Mouse (Mus musculus) right cerebral cortex, adult 18-20 months (tissue): ENCODE results near the gene B3galt5.

ENCODE experiments used
- DNase-seq: peaks from one replicate; pipeline ENCODE4 v3.0.0; 2022; ENCODE audit warnings: mixed read lengths

The B3galt5 gene

DNA sequence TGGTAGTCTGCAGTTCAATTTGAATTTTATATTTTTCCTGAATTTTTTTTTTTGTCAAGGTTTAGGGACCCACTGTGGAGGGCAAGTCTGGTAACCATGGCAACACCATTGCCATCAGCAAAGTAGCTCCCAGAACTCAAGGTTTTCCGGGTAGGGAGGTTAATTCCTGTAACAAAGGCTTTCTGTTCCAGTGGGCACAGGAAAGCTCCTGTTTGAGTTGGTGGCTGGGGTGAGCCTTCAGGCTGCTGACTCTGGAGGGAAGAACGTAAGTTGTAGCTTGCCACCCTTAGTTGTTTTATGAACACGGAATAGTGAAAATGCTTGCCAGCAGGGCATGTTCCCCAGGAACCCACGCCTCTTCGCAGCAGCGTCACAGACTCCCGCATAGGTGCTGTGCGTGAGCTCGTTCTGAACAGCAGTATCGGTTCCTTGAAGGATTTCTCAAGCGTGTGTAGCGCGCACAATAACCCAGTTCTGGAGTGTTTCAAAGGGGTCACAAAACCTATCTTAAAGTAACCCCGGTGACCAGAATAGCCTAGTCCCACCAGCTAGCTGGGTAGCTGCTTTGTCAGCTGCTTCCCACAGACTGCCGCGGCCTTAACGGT, at the start of gene B3galt5:
Gene B3galt5 (plus strand): TSS at position 436 of the 605 bp plus-strand sequence.
- DNase-seq: peak; percentile 25

DNA sequence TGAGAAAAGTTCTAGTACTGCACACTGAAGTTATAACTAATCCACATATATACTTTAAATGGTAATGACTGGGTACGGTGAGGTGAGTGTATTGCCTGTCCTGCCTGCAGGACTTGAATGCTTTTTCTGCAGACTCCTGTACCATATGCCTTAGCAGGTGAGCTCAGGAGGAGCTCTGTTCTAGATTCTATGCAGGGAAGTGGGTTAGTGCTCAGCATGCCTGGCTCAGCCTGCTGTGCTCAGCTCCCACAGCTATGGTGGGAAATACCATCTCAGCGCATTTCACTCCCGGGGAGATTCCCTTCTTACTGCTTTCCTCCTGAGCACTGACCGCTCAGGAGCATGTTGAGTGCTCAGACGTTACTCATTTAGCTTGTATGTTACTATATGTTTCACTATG, 48.0 kb upstream of the B3galt5 start:
- no peak for DNase-seq

DNA sequence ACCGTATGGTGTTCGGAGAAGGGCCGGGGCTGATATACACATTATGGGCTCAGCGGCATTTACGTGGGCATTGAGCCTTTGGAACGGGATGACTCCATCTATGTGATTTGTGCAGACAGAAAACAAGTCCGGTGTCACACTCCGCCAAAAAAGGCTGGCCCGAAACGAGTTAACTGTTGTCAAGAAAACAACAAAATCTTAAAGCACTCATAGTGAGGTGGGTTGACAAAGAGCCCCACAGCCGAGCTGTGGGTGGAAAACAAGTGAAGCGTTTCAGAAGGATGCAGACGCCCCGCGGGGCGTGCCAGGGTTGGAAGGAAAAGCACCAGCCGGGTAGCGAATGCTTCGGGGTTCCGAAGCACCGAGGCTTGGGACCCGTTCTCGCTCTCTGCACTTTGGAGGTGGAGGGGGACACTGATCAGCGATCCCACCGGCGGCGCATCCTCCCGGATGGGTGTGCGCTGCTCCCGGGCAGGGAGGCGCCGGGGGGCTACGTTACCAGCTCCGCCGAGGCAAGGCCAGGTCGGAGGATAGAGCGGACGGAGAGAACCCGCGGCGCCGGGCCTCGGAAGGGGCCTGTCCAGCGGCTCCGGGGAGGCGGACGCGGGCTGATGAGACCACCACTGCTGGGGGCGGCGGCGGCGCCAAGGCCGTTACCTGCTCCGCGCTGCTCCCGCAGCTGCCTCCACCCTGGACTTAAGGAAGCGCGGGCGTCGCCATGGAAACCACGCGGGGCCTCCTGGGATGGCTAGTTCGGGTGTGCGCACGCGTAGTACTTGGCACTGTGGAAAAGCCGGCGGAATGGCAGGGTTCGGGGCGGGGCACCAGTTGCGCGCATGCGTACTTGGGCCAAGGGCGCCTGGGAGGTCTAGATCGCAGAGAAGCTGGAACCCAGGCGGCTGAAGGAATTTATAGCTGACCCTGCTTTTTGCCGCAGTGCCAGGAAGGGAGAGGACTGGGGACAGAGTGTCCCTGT, 43.8 kb upstream of the B3galt5 start, which contains the start of gene Lca5l:
Gene Lca5l (minus strand): TSS at position 741 of the 976 bp plus-strand sequence.
- DNase-seq: peak; percentile 99

DNA sequence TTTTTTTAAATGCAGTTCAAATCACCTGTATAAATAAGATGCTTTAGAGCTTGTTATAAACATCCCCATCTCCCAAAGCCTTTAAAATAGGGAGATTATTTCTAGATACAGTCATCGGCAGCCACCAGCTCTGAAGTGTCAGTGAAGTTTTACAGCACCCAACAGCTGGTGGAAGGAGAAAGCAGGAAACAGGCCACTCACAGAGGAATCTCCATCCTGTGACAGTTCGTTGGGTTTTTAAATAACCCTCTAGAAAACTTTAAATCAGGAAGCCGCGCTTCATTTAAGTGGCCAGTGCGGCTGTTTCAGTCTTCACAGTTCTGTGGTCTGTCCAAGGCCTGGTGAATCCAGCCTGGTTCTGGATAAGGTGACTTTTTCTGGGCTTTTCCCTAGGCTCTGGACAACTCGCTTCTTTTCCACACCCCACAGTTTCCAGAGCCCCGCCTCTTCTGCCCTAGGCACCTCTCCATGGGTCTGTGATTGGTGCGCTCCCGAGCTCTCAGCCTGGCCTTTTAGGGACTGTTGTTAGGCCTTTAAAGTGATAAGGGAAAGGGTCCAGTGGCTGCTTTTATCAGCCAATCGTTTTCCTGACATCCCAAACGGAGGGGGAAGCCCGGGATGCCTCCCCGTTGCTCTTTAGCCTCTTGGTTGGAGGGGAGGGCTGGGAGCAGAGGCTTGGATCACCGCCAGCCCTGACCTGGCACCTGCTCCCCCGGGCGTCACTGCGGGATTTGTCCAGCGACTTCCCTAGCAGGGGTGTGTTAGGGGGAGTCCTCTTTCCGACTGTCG, 35.5 kb upstream of the B3galt5 start, which contains the start of gene Sh3bgr:
Gene Sh3bgr (plus strand): TSS at position 538 of the 789 bp plus-strand sequence.
- DNase-seq: no peak

DNA sequence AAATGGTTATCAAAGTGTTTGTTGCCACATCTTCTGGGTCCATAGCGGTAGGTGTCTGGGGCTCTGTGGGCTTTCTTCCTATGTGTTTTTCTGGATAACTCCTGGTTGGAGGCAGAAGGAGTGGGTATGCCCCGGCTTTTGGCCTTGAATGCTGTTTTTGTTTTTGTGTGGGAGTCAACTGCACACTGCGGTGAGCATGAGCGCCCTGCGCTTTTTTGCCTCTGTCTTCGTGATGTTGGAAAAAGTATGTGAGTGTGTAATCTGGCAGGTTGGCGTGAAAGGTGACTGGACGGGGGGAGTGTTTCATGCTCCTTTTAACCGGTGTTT, 34.9 kb upstream of the B3galt5 start:
- no peak for DNase-seq

DNA sequence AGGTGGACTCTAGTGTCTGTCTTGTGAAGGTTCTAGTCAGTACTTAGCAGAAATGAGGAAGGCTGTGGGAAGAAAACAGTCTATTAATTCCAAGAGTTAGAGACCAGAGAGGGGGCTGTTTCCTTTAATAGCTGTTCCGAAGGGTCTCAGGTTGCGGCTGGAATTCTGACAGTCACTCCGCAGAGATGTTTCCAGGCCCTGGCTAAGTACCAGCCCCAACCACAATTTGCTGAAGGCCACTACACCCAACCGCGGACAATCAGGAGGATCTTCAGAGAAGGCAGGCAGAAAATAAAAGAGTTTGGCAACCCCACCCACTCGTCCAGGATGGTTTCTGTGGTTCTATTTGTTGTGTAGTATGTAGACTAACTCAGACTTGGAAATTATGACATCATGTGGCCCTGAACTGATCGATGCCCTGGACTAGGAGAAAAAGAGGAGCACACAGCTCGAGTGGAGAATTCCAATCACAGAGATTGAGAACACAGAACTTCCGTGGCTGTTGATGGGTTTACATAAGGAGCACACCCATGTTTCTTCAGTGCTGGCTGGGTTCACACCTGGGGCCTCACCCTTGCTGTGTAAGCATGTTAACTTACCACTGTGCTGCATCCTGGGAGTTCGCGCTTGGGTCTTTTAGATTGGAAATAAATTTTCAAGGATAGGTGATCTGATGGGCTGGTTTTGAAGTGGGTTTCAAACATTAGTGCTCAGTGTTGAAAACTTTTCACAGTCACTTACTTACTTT, 33.9 kb upstream of the B3galt5 start:
- DNase-seq: no peak

DNA sequence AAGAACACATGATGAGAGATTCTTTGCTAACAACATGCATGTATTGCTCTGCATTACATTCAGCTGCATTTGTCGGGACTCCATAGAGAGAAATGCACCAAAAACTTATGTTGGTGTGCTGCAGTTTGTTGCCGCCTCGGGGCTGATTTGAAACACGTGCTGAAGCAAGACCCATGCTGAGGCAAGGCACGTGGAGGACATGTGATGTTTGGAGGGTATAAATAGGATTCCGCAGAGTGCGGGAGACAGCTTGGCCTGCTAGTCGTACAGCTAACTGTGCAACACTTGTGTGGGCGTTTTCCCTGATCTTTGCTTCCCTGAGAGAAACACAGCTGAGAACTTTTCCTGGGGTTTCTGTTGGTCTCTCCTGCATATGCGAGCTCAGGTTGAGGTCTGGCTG, 25.8 kb upstream of the B3galt5 start:
- DNase-seq: peak; percentile 14

DNA sequence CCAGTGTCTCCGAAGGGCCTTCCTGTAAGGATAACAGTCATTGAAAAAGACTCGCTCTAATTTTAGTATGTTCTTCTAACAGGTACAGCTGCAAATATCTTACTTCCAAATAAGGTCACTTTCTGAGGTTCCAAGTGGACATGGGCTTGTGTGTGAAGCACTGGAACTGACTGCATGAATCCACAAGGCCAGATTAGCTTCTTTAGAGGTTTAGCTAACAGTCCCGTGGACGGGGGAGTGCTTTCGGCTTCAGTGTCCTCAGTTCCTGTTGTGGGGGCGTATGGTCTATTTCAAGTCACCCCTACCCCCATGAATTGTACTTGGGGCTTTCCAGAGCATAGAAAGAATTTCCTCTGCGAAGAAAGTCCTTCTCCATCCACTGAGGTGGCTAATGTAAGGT, 24.7 kb upstream of the B3galt5 start:
- no peak for DNase-seq

DNA sequence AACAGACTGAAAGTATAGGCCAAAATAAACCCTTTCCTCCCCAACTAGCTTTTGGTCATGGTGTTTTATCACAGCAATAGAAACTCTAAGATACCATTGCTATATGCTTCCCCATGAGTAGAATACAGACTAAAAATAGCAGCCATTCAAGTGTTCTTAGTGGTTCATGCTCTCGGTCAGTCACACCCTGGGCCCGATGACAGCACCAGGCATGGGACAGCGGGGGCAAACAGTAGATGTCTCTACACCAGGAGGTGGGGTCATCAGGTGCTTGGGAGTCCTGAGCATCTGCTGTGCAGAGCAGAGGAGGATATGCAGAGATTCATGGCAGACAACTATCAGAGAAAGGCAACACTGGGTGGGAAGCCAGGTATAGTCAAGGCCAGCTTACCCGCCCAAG, 22.6 kb upstream of the B3galt5 start:
- DNase-seq: no peak

DNA sequence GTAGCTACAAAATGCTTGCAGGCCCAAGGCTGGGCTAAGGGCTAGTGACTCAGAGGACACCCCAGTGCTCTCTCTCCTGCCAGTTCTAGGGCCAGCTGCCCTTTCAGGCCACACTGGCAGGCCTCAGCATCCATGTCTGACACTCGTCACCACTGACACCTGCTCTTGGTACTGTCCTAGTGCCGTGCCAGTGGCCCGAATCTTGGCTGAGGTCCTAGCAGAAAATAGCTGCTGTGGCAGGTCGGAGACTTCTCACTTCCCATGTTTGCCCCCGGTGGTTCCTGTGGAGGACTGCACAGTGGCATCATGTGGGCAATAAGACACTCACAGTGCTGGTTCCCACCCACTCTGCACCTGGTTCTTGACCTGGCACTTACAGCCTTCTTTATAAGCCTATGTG, 14.1 kb upstream of the B3galt5 start:
- no peak for DNase-seq

DNA sequence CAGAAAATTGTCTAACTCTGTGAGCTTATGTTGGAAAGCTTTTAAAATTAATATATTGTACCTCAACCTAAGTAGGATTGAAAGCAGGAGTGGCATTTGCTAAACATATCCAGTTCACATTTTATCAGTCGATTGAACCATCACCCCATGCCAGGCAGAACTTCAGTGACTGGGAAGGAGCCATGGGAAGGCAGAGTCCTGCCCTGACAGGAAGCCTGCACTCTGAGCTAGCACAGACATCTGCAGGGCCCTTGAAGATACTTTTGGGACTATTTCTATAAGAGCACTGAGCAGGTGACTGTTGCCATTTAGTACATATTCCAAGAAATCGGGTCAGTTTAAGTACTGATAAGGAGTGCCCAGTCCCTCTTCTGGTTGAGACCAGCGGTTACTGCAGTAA, 13.6 kb upstream of the B3galt5 start:
- DNase-seq: no peak

DNA sequence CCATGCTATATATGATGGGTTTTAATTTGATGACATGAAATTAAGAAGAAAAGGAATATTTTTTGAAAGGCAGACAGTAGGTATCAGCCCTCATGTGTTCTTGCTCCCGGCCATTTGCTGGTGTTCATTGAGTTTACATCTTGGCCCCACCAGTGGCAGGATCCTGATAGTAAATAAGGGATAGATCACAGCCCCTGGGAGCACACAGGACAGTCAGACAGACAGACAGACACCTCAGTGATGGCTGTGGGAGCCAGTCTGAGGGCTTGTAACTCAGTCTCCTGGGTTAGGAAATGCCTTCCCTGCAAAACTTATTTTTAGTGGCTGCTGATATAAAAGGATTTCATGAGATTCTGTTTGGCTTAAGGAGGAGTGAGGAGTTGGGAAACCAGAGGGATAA, 13.1 kb upstream of the B3galt5 start:
- DNase-seq: no peak

DNA sequence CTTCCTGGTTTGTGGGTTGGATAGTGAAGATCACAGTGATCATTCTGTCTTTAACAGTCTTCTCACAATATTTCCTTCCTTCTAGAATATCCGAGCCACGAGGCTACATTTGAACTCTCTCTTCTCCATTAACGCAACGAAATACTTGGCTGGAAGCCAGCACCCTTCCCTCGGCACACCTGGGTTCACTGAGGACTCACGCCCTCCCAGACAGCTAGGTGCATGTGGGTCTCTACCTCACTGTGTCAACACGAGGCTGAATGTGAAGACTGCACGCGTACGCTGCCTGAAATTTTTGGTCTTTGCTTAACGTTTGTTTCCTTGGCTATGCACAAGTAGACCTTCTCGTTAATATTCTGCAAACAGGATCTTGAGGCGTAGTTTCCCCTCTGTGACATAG, 7.2 kb upstream of the B3galt5 start:
- no peak for DNase-seq

DNA sequence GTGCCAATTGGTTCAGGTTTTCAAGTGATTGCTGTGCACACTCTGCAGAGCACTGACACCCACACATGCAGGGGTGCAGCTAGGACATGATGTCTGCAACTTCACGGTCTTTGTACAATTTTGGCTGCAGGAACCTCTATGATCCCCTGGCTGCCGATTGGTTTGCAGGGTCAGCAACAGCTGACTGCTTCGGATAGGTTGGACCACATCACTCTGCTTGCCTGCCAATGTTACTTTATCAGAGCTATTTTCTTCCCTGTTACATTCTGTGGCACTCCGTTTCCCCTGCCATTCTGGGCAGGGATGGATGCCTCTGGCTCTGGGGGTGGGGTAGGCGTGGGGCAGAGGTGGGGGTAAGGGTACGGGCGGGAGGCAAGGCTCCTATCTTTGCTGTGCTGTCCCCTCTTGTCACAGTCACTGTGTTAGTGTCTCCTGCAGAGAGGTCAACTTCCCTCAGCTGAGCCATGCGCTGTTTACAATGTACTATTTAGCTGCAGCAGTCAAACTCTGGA, 6.5 kb upstream of the B3galt5 start:
- DNase-seq: peak; percentile 19

DNA sequence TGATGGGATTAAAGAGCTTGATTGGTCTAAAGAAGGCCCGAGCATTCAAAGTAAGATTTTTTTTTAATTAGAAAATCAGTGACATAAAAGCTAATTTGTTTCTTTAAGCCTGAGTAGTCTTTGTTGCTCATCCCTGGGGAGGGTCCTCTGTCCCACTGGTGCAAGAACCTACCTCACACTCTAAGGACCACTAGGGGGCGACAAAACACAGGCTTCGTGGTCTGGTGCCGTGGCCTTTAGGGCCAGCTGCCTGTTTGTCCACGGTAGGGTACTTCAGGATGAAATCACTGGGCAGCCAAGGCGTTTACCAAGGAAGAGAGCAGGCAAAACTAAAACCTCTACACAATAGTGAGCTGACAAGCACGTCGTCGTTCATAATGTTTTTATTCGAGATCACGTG, 5.2 kb upstream of the B3galt5 start:
- peak; percentile 70 for DNase-seq

DNA sequence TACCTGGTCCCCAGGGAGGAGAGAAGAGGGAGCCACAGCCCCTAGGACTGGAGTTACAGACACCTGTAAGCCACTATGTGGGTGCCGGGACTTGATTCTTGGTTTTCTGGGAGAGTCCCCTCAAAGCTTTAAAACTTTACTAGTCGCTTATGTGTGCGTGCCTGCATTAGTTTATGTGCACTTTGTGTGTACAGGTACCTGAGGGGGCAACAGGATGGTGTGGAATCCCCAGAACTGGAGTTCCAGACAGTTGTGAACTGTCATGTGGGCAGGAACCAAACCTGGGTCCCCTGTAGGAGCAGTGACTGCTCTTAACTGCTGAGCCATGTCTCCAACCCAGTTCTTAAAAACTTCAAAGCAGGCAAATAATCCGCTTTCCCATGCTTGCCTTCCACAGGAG, 4.3 kb upstream of the B3galt5 start:
- DNase-seq: no peak

DNA sequence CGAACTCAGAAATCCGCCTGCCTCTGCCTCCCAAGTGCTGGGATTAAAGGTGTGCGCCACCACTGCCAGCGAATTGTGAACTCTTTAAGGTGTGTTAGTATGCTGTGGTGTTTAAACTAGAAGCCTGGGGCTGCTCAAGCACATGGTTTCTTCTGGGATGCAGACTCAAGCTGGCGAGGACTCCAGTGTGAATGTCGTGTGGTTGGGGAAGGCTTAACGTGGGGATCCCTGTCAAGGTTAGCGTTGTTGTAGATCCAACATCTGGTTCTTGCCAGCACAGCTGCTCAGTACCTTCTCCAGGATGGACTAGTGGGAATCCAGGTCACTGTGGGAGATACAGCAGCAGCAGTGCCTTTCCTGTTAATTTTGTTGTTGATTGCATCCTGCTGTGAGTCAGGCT, 3.6 kb upstream of the B3galt5 start:
- no peak for DNase-seq

DNA sequence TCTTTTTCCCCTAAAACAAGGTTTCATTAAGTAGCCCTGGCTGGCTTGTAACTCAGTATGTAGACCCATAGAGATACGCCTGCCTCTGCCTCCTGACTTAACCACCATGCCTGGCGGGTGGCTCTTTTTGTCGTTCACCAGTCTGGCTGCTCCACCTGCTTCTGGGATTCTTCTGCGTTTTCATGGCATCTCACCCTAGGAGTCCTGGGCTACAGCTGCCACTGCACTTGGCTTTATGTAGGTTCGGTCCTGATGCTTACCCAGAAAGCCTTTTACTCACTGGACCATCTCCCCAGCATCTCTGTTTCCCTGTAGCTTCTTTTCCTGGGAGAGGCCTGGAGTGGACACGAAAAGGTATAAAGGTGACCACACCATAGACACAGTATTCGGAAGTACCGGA, 1.6 kb upstream of the B3galt5 start:
- no peak for DNase-seq

DNA sequence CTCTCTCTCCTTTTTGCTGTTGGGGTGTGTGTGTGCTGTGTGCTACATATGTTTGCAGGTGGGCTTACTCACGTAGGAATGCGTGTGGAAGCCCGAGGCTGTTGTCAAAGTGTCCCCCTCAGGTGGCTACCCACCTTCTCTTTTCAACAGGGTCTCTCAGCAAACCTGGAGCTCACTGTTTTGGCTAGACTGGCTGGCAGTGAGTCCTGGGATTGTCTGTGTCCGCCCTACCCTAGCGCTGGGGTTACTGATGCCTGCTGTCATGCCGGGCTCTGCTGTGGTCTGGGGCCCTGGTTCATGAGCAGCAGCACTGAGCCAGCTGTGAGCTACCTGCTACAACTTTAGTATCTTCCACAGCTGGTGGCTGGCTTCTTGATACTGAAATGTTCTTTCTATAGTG, 8.9 kb downstream of the B3galt5 start:
- no peak for DNase-seq

DNA sequence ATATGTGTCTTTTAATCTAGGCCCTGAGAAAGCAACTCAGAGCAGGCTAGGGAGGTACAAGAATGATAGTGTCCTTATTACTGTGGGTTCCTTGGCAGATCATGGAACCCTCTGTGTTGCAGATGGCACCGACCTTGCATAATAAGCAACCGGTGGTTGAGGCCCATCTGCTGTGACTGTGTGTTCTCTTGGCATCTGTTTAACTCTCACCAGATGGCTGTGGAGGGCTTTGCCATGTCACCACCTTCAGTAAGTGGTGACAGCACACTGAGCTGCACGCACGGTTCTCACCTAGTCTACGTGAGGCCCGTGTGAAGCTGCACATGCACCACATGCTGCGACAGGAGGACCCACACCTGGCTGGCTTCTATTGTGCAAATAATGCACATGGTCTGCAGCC, 14.0 kb downstream of the B3galt5 start:
- peak; percentile 38 for DNase-seq

DNA sequence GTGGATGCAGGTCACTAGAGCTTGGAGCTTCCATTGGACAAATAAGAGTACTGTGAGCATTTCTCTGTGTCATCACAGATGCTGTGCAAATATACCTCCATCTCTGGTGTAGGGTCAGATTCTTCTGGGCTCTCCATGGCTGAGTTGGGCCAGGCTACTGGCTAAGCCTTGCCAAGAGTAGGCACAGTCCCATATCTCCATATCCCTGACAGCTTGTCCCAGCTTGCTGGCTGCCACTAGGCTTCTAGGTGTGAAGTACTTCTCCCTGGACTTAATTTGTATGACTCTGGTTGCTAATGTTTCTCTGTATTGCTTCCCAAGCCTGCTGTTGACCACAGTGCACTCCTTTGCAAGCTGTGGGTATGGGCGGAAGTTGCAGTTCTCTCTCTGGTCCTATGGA, 16.5 kb downstream of the B3galt5 start:
- no peak for DNase-seq

DNA sequence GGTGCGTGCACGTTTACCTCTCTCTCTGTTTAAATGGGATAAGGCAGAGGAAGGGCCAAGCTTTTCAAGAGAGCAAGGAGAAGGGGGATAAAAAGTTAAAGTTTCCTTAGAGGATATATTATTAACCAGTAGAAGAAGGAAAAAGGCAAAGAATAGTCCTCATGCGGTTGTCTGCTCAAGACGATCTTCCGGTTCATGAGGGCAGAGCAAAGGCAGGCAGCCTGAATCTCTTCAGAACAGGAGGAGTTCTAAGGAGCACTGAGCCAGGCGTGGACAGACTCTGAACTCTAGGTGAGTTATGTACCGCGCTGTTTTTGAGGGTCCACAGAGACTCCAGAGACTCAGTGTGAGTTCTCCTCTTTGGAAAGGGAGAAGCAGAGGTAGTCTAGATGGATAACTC, 22.8 kb downstream of the B3galt5 start:
- no peak for DNase-seq

DNA sequence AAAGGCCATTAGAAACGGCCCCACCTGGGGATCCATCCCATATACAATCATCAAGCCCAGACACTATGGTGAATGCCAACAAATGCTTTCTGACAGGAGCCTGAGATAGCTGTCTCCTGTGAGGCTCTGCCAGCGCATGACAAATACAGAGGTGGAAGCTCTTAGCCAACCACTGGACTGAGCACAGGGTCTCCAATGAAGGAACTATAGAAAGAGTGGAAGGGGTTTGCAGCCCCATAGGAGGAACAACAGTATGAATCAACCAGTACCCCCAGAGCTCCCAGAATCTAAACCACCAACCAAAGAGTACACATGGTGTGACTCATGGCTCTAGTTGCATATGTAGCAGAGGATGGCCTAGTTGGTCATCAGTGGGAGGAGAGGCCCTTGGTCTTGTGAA, 36.1 kb downstream of the B3galt5 start:
- no peak for DNase-seq
